Mouse (Mus musculus) lung, embryonic 16.5 days (tissue): Measurements from ENCODE around the gene Slc5a10. TPM values are rescaled to one million over a fixed set of nuclear protein-coding genes. Genes with fewer than 3 reads are reported as not detected.

Source experiments
- ATAC-seq: fragments of 200-750 bp; cut with Nextera tagmentation; 2 replicates; pipeline ENCODE4 v1.8.0; 2017; ENCODE audit warnings: low read depth, mild to moderate bottlenecking, moderate library complexity
- H3K27ac ChIP-seq: fragments of 300-500 bp; sonication (generic); 2 replicates; pipeline ENCODE4 v1.5.1; 2014; ENCODE audit warnings: mild to moderate bottlenecking, control low read depth, low read length
- H3K27me3 ChIP-seq: fragments of 300-500 bp; sonication (generic); 2 replicates; pipeline ENCODE4 v1.6.1; 2014; ENCODE audit warnings: low read depth, low read length, mixed read lengths; ENCODE audit not compliant: control insufficient read depth, insufficient read depth
- H3K36me3 ChIP-seq: fragments of 300-500 bp; sonication (generic); 2 replicates; pipeline ENCODE4 v1.6.1; 2014; ENCODE audit warnings: low read length; ENCODE audit not compliant: control insufficient read depth, insufficient read depth
- H3K4me1 ChIP-seq: fragments of 300-500 bp; sonication (generic); replicated peaks from 2 replicates; pipeline ENCODE4 v1.6.1; 2014; ENCODE audit warnings: low read length, mixed read lengths; ENCODE audit not compliant: control insufficient read depth, insufficient read depth
- H3K4me2 ChIP-seq: fragments of 300-500 bp; sonication (generic); 2 replicates; pipeline ENCODE4 v1.6.1; 2014; ENCODE audit warnings: low read depth, low read length, control low read depth
- H3K4me3 ChIP-seq: fragments of 300-500 bp; sonication (generic); 2 replicates; pipeline ENCODE4 v1.5.1; 2014; ENCODE audit warnings: mild to moderate bottlenecking, low read length, control low read depth
- H3K9ac ChIP-seq: fragments of 300-500 bp; sonication (generic); 2 replicates; pipeline ENCODE4 v1.6.1; 2014; ENCODE audit warnings: low read length, control low read depth
- H3K9me3 ChIP-seq: fragments of 300-500 bp; sonication (generic); 2 replicates; pipeline ENCODE4 v1.6.1; 2016; ENCODE audit warnings: low read length; ENCODE audit not compliant: control insufficient read depth
- WGBS: fragments of 180-500 bp; shearing (Covaris S2); extraction: QIAGEN DNeasy Blood & Tissue Kit; methylation state at CpG from one replicate; pipeline ENCODE4 v1.1.7; 2014; 5-methylcytosine and 5-hydroxymethylcytosine counted together
- polyA plus RNA-seq: library from polyadenylated mRNA; unstranded; fragments of >200 nt; fragmentation: Nextera tagmentation; extraction: Ambion mirVana; gene quantifications from 2 replicates; pipeline ENCODE4 v1.2.1, GENCODE M21; 2015

Gene Slc5a10
- polyA plus RNA-seq, 1 experiment from 2014 or later, result 0.08 TPM

DNA sequence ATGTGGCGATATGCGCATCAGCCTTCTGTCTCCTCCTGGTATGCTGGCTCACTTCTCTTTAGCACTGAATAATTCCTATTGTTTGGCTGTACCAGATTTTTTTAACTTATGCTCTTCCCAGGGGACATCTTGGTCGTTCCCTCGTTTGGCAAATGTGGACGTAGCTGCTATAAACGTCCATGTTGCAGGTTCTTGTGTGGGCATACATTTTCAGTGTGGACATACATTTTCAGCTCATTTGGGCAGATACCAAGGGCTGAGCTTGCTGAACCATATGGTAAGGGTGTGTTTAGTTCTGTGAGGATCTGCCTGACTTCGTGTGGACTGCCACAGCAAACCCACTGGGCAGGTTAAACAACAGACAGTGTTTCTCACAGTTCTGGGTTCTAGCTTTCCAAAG lies 95.5 kb downstream of the Slc5a10 start:
- Histone ChIP-seq H3K4me1 (peaks cover 6% of the 10 kb centered on the region; the same call in 1 of the 2 replicates), H3K9me3 (no peaks in the 10 kb centered on the region), H3K27me3 (no peaks in the 10 kb centered on the region), H3K4me3 (no peak overlapping the region), H3K4me2 (no peak overlapping the region), H3K27ac (no peak overlapping the region), H3K9ac (no peak overlapping the region), H3K36me3 (no peaks in the 10 kb centered on the region)
- WGBS, result 79% methylated on average over 7 of the region's 7 CpGs
- no peak for ATAC-seq

Other genes with a start within 250 kb of the Slc5a10 start
- 1,630 and 1,660 TPM in 2 replicates for gene Mfap4, start 235.4 kb downstream of the Slc5a10 start, polyA plus RNA-seq
- 59.6 and 61.8 TPM in 2 replicates for gene Mapk7, start 226.4 kb downstream of the Slc5a10 start, polyA plus RNA-seq
- 47.3 and 47.9 TPM in 2 replicates for gene B9d1, start 215.7 kb downstream of the Slc5a10 start, polyA plus RNA-seq
- 24.4 and 28.7 TPM in 2 replicates for gene Epn2, start 141.1 kb downstream of the Slc5a10 start, polyA plus RNA-seq
- gene Grap, start 67.6 kb downstream of the Slc5a10 start, polyA plus RNA-seq, result 43.1 and 49.9 TPM in 2 replicates
- gene Fam83g, start 36.7 kb downstream of the Slc5a10 start, polyA plus RNA-seq, result 2.2 and 2.3 TPM in 2 replicates
- 31.3 and 31.4 TPM in 2 replicates for gene Prpsap2, start 41.3 kb upstream of the Slc5a10 start, polyA plus RNA-seq
- gene Ulk2, start 134.2 kb upstream of the Slc5a10 start, polyA plus RNA-seq, result 12.2 and 12.4 TPM in 2 replicates
- gene Akap10, start 209.4 kb upstream of the Slc5a10 start, polyA plus RNA-seq, result 14.6 and 15.5 TPM in 2 replicates
- 9.7 and 12.7 TPM in 2 replicates for gene Specc1, start 235.9 kb upstream of the Slc5a10 start, polyA plus RNA-seq